Mouse (Mus musculus): ENCODE measurements around the gene 1810010D01Rik. TPM values are rescaled to one million over a fixed set of nuclear protein-coding genes. Genes with fewer than 3 reads are reported as not detected.

The 1810010D01Rik gene
- polyA plus RNA-seq, 1 experiment from 2014 or later = not detected

- Histone ChIP-seq H3K36me3 (ENCODE audit: control insufficient read depth, insufficient read depth, low read length) (no peaks in the 10 kb centered on the region), H3K4me1 (ENCODE audit: control insufficient read depth, insufficient read depth, low read length) (peaks cover 9% of the 10 kb centered on the region), H3K4me3 (ENCODE audit: low read depth, low read length) (no peak overlapping the region), H3K9me3 (ENCODE audit: control insufficient read depth, low read length) (no peaks in the 10 kb centered on the region), H3K9ac (ENCODE audit: low read length) (no peak overlapping the region), H3K27ac (replicated peaks; ENCODE audit: low read depth, low read length) (peak overlapping the region; percentile 36; the same call in 1 of the 2 replicates), H3K4me2 (ENCODE audit: low read depth, severe bottlenecking) (no peak overlapping the region), H3K27me3 (ENCODE audit: control insufficient read depth, insufficient read depth, low read length) (no peaks in the 10 kb centered on the region)
- ATAC-seq (ENCODE audit: insufficient number of reproducible peaks, low FRiP score, low TSS enrichment, low read depth) = no peak
- 56% methylated on average over 3 of the region's 3 CpGs for WGBS
- DNase-seq (ENCODE audit: low spot score) = no peak
Measured at GRCm38 (mm10) chr7:145194455-145195161, 13.3 kb downstream of the 1810010D01Rik start.

GRCm38 (mm10) chr7:145192836-145193235 is 15.1 kb downstream of the 1810010D01Rik start:
- no peak for ATAC-seq (ENCODE audit: insufficient number of reproducible peaks, low FRiP score, low TSS enrichment, low read depth)
- no peak overlapping the region for H3K4me2 ChIP-seq (ENCODE audit: low read depth, severe bottlenecking)
- H3K27me3 ChIP-seq (ENCODE audit: control insufficient read depth, insufficient read depth, low read length) = no peaks in the 10 kb centered on the region
- WGBS = 78% methylated on average over 6 of the region's 6 CpGs
- no peaks in the 10 kb centered on the region for H3K9me3 ChIP-seq (ENCODE audit: control insufficient read depth, low read length)
- H3K36me3 ChIP-seq (ENCODE audit: control insufficient read depth, insufficient read depth, low read length) = no peaks in the 10 kb centered on the region
- no peak overlapping the region for H3K27ac ChIP-seq (replicated peaks; ENCODE audit: low read depth, low read length)
- DNase-seq (ENCODE audit: low spot score) = no peak
- no peak overlapping the region for H3K9ac ChIP-seq (ENCODE audit: low read length)
- no peak overlapping the region for H3K4me3 ChIP-seq (ENCODE audit: low read depth, low read length)
- peaks cover 12% of the 10 kb centered on the region for H3K4me1 ChIP-seq (ENCODE audit: control insufficient read depth, insufficient read depth, low read length)

DNA sequence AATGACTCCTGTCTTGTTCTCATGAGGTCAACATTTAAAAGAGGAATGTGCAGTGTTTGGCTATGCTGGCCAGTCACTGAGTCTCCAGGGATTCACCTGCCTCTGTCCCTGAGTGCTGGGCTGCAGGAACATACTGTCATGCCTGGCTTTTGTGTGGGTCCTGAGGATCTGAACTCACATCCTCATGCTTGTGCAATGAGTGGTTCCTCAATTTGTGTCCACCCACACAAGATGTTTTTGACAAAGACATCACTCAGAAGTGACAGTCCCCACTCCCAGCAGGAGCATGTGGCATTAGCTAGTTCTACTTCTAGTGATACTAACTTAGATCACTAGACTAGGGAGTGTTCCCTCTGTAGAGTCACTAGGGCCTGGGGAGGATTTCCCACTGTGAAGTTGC is 17.4 kb downstream of the 1810010D01Rik start:
- DNase-seq (ENCODE audit: low spot score) (no peak), ATAC-seq (ENCODE audit: insufficient number of reproducible peaks, low FRiP score, low TSS enrichment, low read depth) (no peak)
- H3K27me3 ChIP-seq (ENCODE audit: control insufficient read depth, insufficient read depth, low read length) = no peaks in the 10 kb centered on the region

DNA sequence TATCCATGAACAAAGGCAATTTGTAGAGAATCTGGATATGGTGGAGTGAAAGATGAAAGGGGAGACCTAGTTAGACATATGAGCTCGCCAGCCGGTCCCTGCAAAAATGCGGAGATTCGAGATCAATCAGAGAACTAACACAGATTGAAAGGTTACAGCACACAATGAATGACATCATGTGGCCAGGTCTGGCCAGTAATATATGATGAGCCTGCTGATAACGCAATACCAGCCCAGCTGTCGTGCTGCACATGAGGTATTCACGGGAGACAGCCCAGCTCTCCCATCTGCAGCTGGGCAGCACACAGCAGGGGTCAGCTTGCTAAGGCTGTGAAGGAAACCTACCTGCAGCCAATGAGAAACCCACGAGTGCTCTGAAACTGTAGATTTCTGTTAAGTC is 18.6 kb downstream of the 1810010D01Rik start:
- Histone ChIP-seq H3K4me1 (ENCODE audit: control insufficient read depth, insufficient read depth, low read length) (peaks cover 6% of the 10 kb centered on the region), H3K4me2 (ENCODE audit: low read depth, severe bottlenecking) (no peak overlapping the region), H3K4me3 (ENCODE audit: low read depth, low read length) (no peak overlapping the region), H3K36me3 (ENCODE audit: control insufficient read depth, insufficient read depth, low read length) (no peaks in the 10 kb centered on the region), H3K27me3 (ENCODE audit: control insufficient read depth, insufficient read depth, low read length) (no peaks in the 10 kb centered on the region), H3K9ac (ENCODE audit: low read length) (no peak overlapping the region), H3K9me3 (ENCODE audit: control insufficient read depth, low read length) (no peaks in the 10 kb centered on the region), H3K27ac (replicated peaks; ENCODE audit: low read depth, low read length) (no peak overlapping the region)
- 38% methylated on average over 8 of the region's 8 CpGs for WGBS
- DNase-seq (ENCODE audit: low spot score) (no peak), ATAC-seq (ENCODE audit: insufficient number of reproducible peaks, low FRiP score, low TSS enrichment, low read depth) (no peak)

More for the DNA sequence above, 17.4 kb downstream of the 1810010D01Rik start:
- H3K4me2 ChIP-seq (ENCODE audit: low read depth, severe bottlenecking) = no peak overlapping the region
- no peaks in the 10 kb centered on the region for H3K36me3 ChIP-seq (ENCODE audit: control insufficient read depth, insufficient read depth, low read length)
- H3K4me1 ChIP-seq (ENCODE audit: control insufficient read depth, insufficient read depth, low read length) = peaks cover 12% of the 10 kb centered on the region
- H3K9ac ChIP-seq (ENCODE audit: low read length) = no peak overlapping the region
- no peaks in the 10 kb centered on the region for H3K9me3 ChIP-seq (ENCODE audit: control insufficient read depth, low read length)
- no peak overlapping the region for H3K4me3 ChIP-seq (ENCODE audit: low read depth, low read length)
- H3K27ac ChIP-seq (replicated peaks; ENCODE audit: low read depth, low read length) = no peak overlapping the region

GRCm38 (mm10) chr7:145187802-145188201 is 20.1 kb downstream of the 1810010D01Rik start:
- ATAC-seq (ENCODE audit: insufficient number of reproducible peaks, low FRiP score, low TSS enrichment, low read depth) = no peak
- Histone ChIP-seq H3K27ac (replicated peaks; ENCODE audit: low read depth, low read length) (no peak overlapping the region), H3K27me3 (ENCODE audit: control insufficient read depth, insufficient read depth, low read length) (no peaks in the 10 kb centered on the region), H3K4me2 (ENCODE audit: low read depth, severe bottlenecking) (no peak overlapping the region), H3K4me3 (ENCODE audit: low read depth, low read length) (no peak overlapping the region), H3K36me3 (ENCODE audit: control insufficient read depth, insufficient read depth, low read length) (no peaks in the 10 kb centered on the region), H3K9ac (ENCODE audit: low read length) (no peak overlapping the region), H3K9me3 (ENCODE audit: control insufficient read depth, low read length) (no peaks in the 10 kb centered on the region), H3K4me1 (ENCODE audit: control insufficient read depth, insufficient read depth, low read length) (peaks cover 5% of the 10 kb centered on the region; the same call in 1 of the 2 replicates)
- WGBS = 80% methylated on average over 3 of the region's 3 CpGs
- no peak for DNase-seq (ENCODE audit: low spot score)

- Histone ChIP-seq H3K9me3 (ENCODE audit: control insufficient read depth, low read length) (no peaks in the 10 kb centered on the region), H3K4me1 (ENCODE audit: control insufficient read depth, insufficient read depth, low read length) (peaks cover 35% of the 10 kb centered on the region), H3K9ac (ENCODE audit: low read length) (no peak overlapping the region), H3K4me2 (ENCODE audit: low read depth, severe bottlenecking) (no peak overlapping the region), H3K27me3 (ENCODE audit: control insufficient read depth, insufficient read depth, low read length) (no peaks in the 10 kb centered on the region), H3K4me3 (ENCODE audit: low read depth, low read length) (no peak overlapping the region), H3K36me3 (ENCODE audit: control insufficient read depth, insufficient read depth, low read length) (no peaks in the 10 kb centered on the region), H3K27ac (replicated peaks; ENCODE audit: low read depth, low read length) (0 out of 2 replicates have a peak overlapping the region, but pooled peaks have one; percentile 18)
- DNase-seq (ENCODE audit: low spot score) (no peak), ATAC-seq (ENCODE audit: insufficient number of reproducible peaks, low FRiP score, low TSS enrichment, low read depth) (no peak)
- WGBS = 37% methylated on average over 4 of the region's 4 CpGs
Measured at GRCm38 (mm10) chr7:145182388-145182787, 25.5 kb downstream of the 1810010D01Rik start.

DNA sequence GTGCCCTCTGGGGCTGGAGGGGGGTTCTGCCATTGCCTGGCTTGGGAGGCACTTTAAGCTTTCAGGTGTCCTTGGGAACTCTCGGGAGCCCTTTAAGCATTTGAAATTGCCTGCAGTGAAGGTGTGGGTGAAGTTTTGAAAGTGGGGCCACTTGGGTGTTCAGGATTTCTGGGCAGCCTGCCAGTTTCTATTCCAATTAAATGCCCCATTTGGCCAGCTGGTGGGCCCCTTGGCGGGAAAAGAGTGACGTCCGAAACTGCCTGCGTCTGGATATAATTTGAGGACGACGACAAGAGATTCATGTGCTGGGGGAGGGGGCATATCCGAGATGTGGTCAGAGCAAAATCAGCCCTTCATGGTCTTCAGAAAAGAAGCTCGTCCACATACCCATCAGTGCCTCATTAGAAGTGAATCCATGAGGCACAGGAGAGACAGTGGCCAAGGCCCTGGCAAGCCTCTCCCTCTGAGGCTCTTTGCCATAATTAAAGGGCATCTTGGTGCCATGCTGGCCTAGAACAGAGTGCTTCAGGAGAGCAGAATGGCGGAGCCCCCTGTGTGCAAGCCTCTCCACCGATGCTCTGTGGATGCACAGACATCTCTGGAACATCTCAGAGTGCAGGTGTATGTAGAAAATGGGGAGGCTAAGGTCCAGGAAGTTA is 26.4 kb downstream of the 1810010D01Rik start:
- Histone ChIP-seq H3K4me1 (ENCODE audit: control insufficient read depth, insufficient read depth, low read length) (peaks cover 39% of the 10 kb centered on the region), H3K9ac (ENCODE audit: low read length) (no peak overlapping the region), H3K27ac (replicated peaks; ENCODE audit: low read depth, low read length) (peak overlapping the region; percentile 49; the same call in 1 of the 2 replicates), H3K9me3 (ENCODE audit: control insufficient read depth, low read length) (no peaks in the 10 kb centered on the region), H3K36me3 (ENCODE audit: control insufficient read depth, insufficient read depth, low read length) (no peaks in the 10 kb centered on the region), H3K4me3 (ENCODE audit: low read depth, low read length) (no peak overlapping the region), H3K27me3 (ENCODE audit: control insufficient read depth, insufficient read depth, low read length) (no peaks in the 10 kb centered on the region), H3K4me2 (ENCODE audit: low read depth, severe bottlenecking) (no peak overlapping the region)
- WGBS = 19% methylated on average over 11 of the region's 11 CpGs
- DNase-seq (ENCODE audit: low spot score) (peak; percentile 74), ATAC-seq (ENCODE audit: insufficient number of reproducible peaks, low FRiP score, low TSS enrichment, low read depth) (no peak)

DNA sequence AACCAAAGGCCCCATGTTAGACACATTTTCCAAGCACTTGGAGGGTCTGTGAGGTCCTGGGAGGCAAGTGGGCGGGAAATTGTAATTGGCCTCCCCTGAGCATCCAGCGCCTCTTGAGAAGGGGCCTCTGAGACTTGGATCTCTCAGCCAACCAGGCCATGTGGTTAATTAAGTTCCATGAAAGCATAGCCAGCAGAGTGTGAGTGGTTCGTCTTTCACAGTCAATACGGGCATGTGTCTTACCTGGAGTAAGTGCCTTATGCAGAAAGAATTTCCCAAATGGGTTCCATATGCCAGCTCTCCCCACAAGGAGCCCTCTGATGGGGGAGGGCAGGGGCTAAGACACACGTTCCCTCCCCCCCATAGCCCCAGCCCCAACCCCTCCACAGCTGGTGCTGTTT is 28.2 kb downstream of the 1810010D01Rik start:
- no peaks in the 10 kb centered on the region for H3K36me3 ChIP-seq (ENCODE audit: control insufficient read depth, insufficient read depth, low read length)
- 6% methylated on average over 5 of the region's 5 CpGs for WGBS
- peaks cover 39% of the 10 kb centered on the region for H3K4me1 ChIP-seq (ENCODE audit: control insufficient read depth, insufficient read depth, low read length)
- no peak overlapping the region for H3K4me3 ChIP-seq (ENCODE audit: low read depth, low read length)
- peak overlapping the region; percentile 84 for H3K27ac ChIP-seq (replicated peaks; ENCODE audit: low read depth, low read length)
- no peaks in the 10 kb centered on the region for H3K27me3 ChIP-seq (ENCODE audit: control insufficient read depth, insufficient read depth, low read length)
- DNase-seq (ENCODE audit: low spot score) = peak; percentile 76
- H3K9ac ChIP-seq (ENCODE audit: low read length) = no peak overlapping the region
- H3K9me3 ChIP-seq (ENCODE audit: control insufficient read depth, low read length) = no peaks in the 10 kb centered on the region
- no peak overlapping the region for H3K4me2 ChIP-seq (ENCODE audit: low read depth, severe bottlenecking)
- ATAC-seq (ENCODE audit: insufficient number of reproducible peaks, low FRiP score, low TSS enrichment, low read depth) = peak; percentile 82
